Mouse (Mus musculus): ENCODE measurements at regions not wholly inside any gene's neighbourhood (a gene's known extent, or its start where the extent isn't known, plus 50 kb on each side); places are given as distances from the start of the nearest gene placed in this dataset.

DNA sequence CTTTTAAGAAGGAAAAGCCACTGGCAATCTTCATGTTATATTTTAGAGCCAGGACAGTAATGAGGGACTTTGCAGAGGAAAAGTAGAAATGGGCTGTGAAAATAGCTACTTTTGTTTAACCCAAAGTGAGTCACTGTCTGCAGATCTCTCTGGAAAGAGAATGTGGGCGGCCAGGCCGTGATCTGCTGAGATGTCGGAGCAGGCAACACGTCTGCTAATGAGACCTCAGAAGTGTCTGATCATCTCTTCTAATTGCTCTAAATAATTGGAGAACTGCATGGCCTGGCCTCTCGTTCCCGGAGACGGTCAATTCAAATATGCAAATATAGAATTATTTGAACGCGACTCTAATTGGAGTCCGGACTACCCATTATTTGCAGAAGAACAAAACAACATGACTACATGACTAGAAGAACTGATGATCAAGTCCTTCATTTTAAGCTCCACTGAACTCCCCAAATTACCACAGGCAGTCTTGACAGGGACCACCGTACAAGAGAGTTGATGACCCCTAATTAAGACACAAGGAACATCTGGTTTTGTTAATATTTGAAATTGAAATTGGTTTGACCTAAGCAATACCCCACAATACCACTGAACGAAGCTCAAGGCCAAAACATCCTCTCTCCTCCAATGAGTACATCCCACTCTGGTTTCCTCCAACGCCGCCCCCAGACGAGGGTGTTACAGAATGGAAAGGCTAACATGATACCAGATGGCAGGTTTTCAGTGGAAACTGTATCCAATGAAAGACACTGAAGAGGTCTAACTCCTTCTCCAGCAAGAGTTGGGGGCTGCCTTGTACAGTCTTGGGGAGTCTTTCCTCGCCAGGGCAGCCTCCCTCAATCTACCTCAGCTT is 290.4 kb upstream of the Runx1 start:
- DNase-seq = no peak

GRCm38 (mm10) chr16:93110912-93111311 is 285.0 kb upstream of the Runx1 start:
- no peak for DNase-seq

GRCm38 (mm10) chr16:93110451-93110850 is 284.5 kb upstream of the Runx1 start:
- no peak for DNase-seq

GRCm38 (mm10) chr16:93109683-93110407 is 283.9 kb upstream of the Runx1 start:
- no peak for DNase-seq

GRCm38 (mm10) chr16:93107524-93107845 is 281.5 kb upstream of the Runx1 start:
- DNase-seq = no peak

GRCm38 (mm10) chr16:93106811-93107523 is 281.0 kb upstream of the Runx1 start:
- no peak for DNase-seq

- no peak for DNase-seq
These were observed 276.2 kb upstream of the Runx1 start for GRCm38 (mm10) chr16:93102174-93102573.

GRCm38 (mm10) chr16:93098057-93098456 is 272.1 kb upstream of the Runx1 start:
- no peak for DNase-seq

DNA sequence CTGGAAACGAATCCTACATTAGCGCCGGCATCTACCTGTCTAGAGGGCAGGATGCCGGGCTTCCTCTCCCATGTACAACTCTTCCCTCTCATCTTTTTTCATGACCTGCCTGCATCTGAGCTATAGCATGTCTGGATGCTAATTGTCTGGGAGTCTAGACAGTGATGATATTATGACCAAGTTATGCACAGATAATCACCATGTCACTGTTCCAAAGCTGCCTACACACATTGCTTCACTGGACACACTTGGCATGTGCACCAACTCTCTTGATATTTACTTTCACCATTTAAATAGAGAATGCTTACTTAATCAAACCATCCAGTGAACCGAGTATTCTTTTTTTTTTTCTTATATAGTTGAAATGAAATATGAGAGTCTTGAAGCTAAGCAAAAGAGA is 270.2 kb upstream of the Runx1 start:
- no peak for DNase-seq

GRCm38 (mm10) chr16:93092796-93093195 is 266.8 kb upstream of the Runx1 start:
- DNase-seq = no peak

DNA sequence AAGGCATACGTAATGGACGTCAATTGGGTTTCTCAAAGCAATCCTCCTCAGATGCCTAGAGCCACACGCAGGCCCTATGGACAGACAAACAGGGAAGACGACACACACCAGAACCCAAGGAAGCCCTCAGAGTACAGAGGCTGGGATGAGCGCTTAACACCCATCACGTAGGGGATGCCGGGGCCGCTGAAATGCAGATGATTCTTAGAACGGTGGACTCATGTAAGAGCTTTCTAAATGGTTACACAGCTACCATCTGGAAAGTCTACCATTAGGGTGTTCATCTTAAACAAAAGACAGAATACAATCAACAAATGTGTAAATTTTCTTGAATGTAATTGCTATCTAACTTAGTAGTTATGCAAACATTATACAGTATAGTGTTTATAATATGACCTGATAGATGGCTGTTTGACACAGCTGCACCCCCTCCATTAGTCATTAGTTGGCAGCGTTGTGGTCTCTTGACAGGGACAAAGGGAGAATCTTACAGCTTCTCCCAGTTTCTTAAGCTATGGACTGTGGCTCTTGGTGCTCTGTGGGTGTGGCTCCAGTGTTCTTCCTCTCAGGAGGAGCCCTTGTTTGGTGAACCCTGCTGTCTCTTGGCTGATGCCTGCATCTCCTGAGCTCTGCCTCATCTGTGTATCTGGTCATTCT is 259.4 kb upstream of the Runx1 start:
- DNase-seq = no peak

DNA sequence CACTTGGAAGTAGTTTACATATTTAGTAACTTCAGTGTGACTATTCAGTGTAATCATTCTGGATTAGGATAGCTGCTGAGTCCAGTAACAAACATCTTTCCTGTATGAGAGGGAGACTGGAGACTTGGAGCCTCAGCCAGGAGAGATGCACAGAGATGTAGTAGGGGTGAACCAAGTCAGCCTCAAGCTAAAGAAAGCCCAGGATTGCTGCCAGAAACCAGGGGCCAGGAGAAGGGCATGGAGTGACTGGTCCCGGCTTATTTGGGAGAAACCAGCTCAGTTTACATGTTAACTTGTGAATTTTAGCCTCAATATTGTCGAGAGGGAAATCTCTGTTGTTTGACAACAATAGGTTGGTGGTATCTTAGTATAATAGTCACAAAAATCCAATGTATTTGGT is 257.8 kb upstream of the Runx1 start:
- DNase-seq = no peak

DNA sequence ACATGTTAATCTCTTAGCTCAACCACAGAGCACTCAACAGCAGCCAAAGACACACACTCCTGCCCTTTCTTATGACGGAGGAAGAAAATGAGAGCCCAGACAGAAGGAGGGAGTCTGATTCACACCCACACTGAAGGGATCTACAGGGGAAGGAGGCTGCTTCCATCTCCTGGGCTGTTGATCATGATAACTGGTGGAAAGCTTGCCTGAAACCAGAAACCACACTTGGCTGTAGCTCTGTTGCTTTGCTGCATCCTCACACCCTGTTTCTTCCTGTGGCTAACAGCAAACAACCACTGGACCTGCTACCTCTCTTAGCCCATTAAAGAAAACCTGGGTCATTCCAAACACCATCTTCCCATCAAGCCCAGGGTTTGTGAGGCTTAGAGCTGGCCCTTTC is 257.2 kb upstream of the Runx1 start:
- no peak for DNase-seq

GRCm38 (mm10) chr16:93081533-93081932 is 255.6 kb upstream of the Runx1 start:
- DNase-seq = no peak

DNA sequence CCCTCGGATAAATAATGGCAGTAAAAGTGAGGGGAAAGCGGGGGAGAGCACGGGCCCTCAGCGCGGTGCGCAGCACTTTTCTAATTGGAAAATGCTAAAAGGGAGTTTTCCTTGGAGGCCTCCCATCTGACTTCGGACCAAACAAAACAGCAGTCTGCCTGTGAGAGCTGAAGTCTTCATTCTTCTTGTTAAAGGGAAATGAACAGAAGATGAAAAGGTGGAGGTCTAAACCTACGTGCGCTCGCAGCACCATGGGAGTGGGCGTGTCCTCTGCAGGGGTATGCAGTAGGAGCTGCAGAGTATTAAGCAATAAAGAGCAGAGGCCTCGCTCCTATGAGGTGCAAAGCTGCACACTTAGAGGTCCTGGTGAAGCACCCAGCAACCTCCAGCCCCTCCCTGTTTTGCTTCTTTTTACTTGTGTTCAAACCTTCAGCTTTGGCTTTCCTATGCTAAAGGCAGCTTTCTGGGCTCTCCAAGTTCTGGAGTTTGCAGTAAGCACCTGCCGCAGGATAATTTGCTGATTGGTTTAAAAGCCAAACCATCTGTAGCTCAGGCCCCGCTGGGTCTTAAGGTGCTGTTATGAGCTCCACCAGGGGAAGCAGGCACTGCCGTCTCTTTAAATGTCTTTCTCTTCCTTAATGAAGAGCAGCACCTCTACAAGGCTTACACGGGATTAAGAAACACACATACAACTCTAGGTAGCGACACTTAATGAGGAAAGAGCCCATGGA is 253.9 kb upstream of the Runx1 start:
- no peak for DNase-seq

DNA sequence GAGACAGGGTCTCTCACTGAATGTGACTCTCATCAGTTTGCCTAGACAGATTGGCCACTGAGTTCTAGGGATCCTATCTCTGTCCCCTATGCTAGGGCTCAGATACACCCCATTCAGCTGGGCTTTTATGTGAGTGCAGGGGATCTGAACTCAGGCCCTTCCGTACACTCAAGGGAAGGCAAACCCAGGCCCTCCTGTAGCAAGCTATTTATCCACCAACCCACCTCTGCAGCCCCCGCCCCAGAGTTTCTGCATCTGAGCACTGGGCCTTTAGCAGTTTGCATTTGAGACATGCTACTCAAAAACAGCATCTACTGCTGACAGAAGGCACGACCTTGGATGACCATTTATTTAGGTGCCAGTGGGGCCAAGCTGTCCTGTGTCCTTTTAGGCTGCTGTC is 253.0 kb upstream of the Runx1 start:
- no peak for DNase-seq

- DNase-seq = no peak
These were observed 249.5 kb upstream of the Runx1 start for GRCm38 (mm10) chr16:93075488-93075887.

DNA sequence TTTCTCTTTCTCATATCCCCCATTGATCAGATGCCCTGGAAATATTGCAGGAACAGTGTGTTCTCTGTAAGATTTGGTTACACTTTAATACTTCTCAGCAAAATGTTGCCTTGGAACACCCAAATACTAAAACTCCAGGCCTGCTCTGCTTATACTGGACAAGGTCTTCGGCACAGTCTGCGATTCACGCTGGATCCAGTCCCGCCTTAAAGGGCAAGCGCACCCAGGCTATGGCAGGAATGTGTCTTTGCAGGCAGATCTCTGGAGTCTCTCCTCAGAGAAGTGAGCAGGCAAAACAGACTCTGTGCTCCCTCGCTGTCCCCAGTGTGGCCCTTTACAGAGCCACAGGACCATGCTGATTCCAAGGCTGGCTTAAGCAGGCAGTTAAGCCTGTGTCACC is 246.2 kb upstream of the Runx1 start:
- DNase-seq = no peak

GRCm38 (mm10) chr16:93071726-93072125 is 245.8 kb upstream of the Runx1 start:
- DNase-seq = no peak

DNA sequence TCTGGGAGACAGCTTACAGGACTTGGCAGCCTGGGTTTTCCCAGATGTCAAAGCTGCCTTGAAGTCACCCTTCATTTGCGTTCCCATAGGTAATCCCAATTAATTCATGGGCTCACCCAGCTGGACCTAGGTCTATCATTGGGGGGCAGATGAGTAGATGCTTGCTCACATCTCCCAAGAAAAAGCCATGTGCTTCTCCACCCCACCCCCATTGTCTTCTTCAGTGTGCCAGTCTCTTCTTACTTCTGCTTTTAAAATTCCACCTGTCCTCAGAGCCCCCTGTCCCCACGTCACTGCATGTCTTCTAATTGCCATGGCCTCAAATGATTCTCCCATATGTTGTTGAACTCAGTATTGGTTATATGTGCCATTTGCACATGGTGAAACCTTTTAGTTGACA is 240.9 kb upstream of the Runx1 start:
- no peak for DNase-seq

DNA sequence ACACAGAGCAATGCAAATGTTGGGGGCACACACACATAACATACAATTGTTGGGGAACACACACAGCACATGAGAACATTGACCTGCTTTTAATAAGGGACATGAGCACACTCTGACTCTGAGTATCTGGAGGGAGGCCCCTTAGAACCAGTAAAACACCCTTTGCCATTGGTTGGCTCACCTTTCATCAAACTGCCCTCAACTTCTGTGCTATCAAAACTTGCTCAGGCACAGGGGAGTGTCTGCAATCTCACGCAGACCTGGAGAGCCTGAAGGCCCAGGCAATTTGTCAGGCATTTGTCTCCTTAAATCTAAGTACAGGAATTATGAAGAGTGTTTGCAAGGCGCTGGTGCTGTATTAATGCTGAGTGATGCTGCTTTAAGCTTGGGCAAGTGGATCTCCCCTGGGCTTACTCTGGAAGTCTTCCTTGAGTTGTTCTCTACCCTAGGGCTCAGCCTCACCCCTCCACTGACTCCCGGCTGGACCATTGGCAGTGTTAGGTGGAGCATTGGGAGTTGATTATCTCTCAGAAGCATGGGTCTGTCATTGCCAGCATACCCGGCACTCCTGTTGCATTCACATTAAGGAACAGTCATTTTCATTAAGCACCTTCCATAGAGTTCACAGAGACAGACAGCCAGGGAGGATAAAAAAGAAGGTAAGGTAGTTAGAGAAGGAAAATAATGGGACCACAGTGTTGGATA is 235.7 kb upstream of the Runx1 start:
- DNase-seq = no peak

DNA sequence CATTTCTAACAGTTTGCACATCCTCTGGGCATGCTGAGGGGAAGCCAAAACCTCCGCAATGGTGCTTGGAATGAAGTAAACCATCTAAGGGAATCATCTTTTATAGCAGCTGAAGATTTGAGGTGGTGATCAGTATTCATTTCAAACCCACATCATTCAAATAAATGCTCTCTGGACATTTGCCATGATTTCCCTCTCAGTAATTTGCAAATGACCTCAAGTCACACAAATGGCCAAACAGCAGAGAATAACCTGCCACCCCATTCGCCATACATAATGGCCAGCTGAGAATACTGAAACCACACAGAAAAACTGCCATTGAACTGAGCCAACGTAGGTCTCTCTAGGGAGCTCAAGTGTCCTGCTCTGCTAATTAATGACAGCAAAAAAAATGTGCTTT is 230.3 kb upstream of the Runx1 start:
- DNase-seq = no peak
